Mouse (Mus musculus) MEL (cell line): ENCODE measurements around the gene Tpx2. TPM values are rescaled to one million over a fixed set of nuclear protein-coding genes. Genes with fewer than 3 reads are reported as not detected.

ENCODE experiments used
- DNase-seq: peaks from one replicate; pipeline ENCODE4 v3.0.0; 2011; ENCODE audit warnings: low read depth, low spot score
- H3K27ac ChIP-seq: 2 replicates; pipeline ENCODE4 v1.5.1; 2012; ENCODE audit warnings: low read depth, mild to moderate bottlenecking, control low read depth, low read length, moderate library complexity; ENCODE audit not compliant: control insufficient read depth
- H3K27me3 ChIP-seq, 2 experiments: fragments of 150-350 bp in 1 of 2; sonication (generic) in 1 of 2; 2 replicates each; pipeline ENCODE4 v1.6.1; 2012; ENCODE audit warnings: low read length in 2 of 2, mild to moderate bottlenecking in 2 of 2, improper control_type of control experiment in 1 of 2, moderate library complexity in 1 of 2; ENCODE audit not compliant: insufficient read depth in 2 of 2, control insufficient read depth in 1 of 2
- H3K36me3 ChIP-seq, 2 experiments: 2 replicates each; pipeline ENCODE4 v1.6.1; 2012 to 2014; ENCODE audit warnings: low read length in 2 of 2, improper control_type of control experiment in 1 of 2, inconsistent platforms in 1 of 2, mild to moderate bottlenecking in 1 of 2; ENCODE audit not compliant: insufficient read depth in 2 of 2, control insufficient read depth in 1 of 2
- H3K4me1 ChIP-seq, 2 experiments: fragments of 150-350 bp in 1 of 2; sonication (generic) in 1 of 2; 2 replicates each; pipeline ENCODE4 v1.6.1; 2012; ENCODE audit warnings: low read length in 2 of 2, improper control_type of control experiment in 1 of 2, mild to moderate bottlenecking in 1 of 2; ENCODE audit not compliant: insufficient read depth in 2 of 2, control insufficient read depth in 1 of 2
- H3K4me3 ChIP-seq, 2 experiments: fragments of 150-350 bp in 1 of 2; sonication (generic) in 1 of 2; 2 replicates each; pipeline ENCODE4 v1.5.1; 2012; ENCODE audit warnings: low read depth in 2 of 2, low read length in 2 of 2, mild to moderate bottlenecking in 2 of 2, moderate library complexity in 2 of 2, control low read depth in 1 of 2, improper control_type of control experiment in 1 of 2; ENCODE audit not compliant: control insufficient read depth in 1 of 2, insufficient read depth in 1 of 2
- H3K79me2 ChIP-seq: 2 replicates; pipeline ENCODE4 v1.6.1; 2012; ENCODE audit warnings: mild to moderate bottlenecking, low read length, moderate library complexity; ENCODE audit not compliant: control insufficient read depth, poor library complexity, insufficient read depth
- H3K9ac ChIP-seq: 2 replicates; pipeline ENCODE4 v1.6.1; 2012; ENCODE audit warnings: low read depth, mild to moderate bottlenecking, control low read depth, low read length, moderate library complexity; ENCODE audit not compliant: control insufficient read depth, poor library complexity, severe bottlenecking
- H3K9me3 ChIP-seq: fragments of 150-350 bp; sonication (generic); replicated peaks from 2 replicates; pipeline ENCODE4 v1.6.1; 2012; ENCODE audit warnings: mild to moderate bottlenecking, low read length, improper control_type of control experiment, moderate library complexity; ENCODE audit not compliant: insufficient read depth
- CHD1 ChIP-seq: IDR thresholded peaks from 2 replicates; pipeline ENCODE4 v1.6.1; 2012; ENCODE audit warnings: low read depth, mild to moderate bottlenecking, inconsistent platforms, low read length, improper control_type of control experiment
- CTCF ChIP-seq, 3 experiments: IDR thresholded peaks in 2 of 3; conservative IDR thresholded peaks in 1 of 3; 2 replicates each; pipeline ENCODE4 v1.5.1; 2011 to 2012; ENCODE audit warnings: low read length in 3 of 3, low read depth in 2 of 3, mild to moderate bottlenecking in 2 of 3, improper control_type of control experiment in 1 of 3, inconsistent platforms in 1 of 3, mixed read lengths in 1 of 3, moderate library complexity in 1 of 3; ENCODE audit not compliant: control insufficient read depth in 1 of 3, insufficient read depth in 1 of 3, poor library complexity in 1 of 3, severe bottlenecking in 1 of 3
- E2F4 ChIP-seq: IDR thresholded peaks from 2 replicates; pipeline ENCODE4 v1.6.1; 2011; ENCODE audit warnings: low read depth, low read length, improper control_type of control experiment, borderline replicate concordance
- ETS1 ChIP-seq: IDR thresholded peaks from 2 replicates; pipeline ENCODE4 v1.6.1; 2012; ENCODE audit warnings: low read depth, mild to moderate bottlenecking, inconsistent platforms, low read length, improper control_type of control experiment, moderate library complexity
- GABPA ChIP-seq: IDR thresholded peaks from 2 replicates; pipeline ENCODE4 v1.6.1; 2012; ENCODE audit warnings: low read depth, mild to moderate bottlenecking, inconsistent platforms, low read length, improper control_type of control experiment, moderate library complexity
- JUND ChIP-seq: IDR thresholded peaks from 2 replicates; pipeline ENCODE4 v1.6.1; 2011; ENCODE audit warnings: low read depth, mild to moderate bottlenecking, improper control_type of control experiment, low read length
- MAFK ChIP-seq: IDR thresholded peaks from 2 replicates; pipeline ENCODE4 v1.6.1; 2011; ENCODE audit warnings: low read depth, mild to moderate bottlenecking, low read length, improper control_type of control experiment, borderline replicate concordance
- MAX ChIP-seq: IDR thresholded peaks from 2 replicates; pipeline ENCODE4 v1.6.1; 2011; ENCODE audit warnings: low read length, improper control_type of control experiment
- MAZ ChIP-seq: IDR thresholded peaks from 2 replicates; pipeline ENCODE4 v1.6.1; 2012; ENCODE audit warnings: low read depth, mild to moderate bottlenecking, inconsistent platforms, low read length, improper control_type of control experiment
- MXI1 ChIP-seq: IDR thresholded peaks from 2 replicates; pipeline ENCODE4 v1.6.1; 2011; ENCODE audit warnings: mild to moderate bottlenecking, low read depth, low read length, improper control_type of control experiment
- MYC ChIP-seq: IDR thresholded peaks from 2 replicates; pipeline ENCODE4 v1.6.1; 2011; ENCODE audit warnings: low read depth, mild to moderate bottlenecking, low read length, improper control_type of control experiment, moderate library complexity
- POLR2A ChIP-seq, 2 experiments: IDR thresholded peaks; 2 replicates each; pipeline ENCODE4 v1.6.1; 2011 to 2012; ENCODE audit warnings: low read length in 2 of 2, mild to moderate bottlenecking in 2 of 2, control low read depth in 1 of 2, improper control_type of control experiment in 1 of 2, low read depth in 1 of 2, moderate library complexity in 1 of 2; ENCODE audit not compliant: control insufficient read depth in 1 of 2, insufficient read depth in 1 of 2, poor library complexity in 1 of 2
- POLR2AphosphoS5 ChIP-seq: IDR thresholded peaks from 2 replicates; pipeline ENCODE4 v1.6.1; 2012; ENCODE audit warnings: low read depth, borderline replicate concordance, mild to moderate bottlenecking, inconsistent platforms, low read length, moderate library complexity, mixed read lengths
- SIN3A ChIP-seq: IDR thresholded peaks from 2 replicates; pipeline ENCODE4 v1.6.1; 2012; ENCODE audit warnings: low read length, improper control_type of control experiment, inconsistent platforms
- TAL1 ChIP-seq: IDR thresholded peaks from 2 replicates; pipeline ENCODE4 v1.6.1; 2012; ENCODE audit warnings: mild to moderate bottlenecking, inconsistent platforms, low read length, moderate library complexity, mixed read lengths
- TBP ChIP-seq: IDR thresholded peaks from 2 replicates; pipeline ENCODE4 v1.8.0; 2011; ENCODE audit warnings: low read depth, low read length, improper control_type of control experiment
- polyA plus RNA-seq, 2 experiments: library from polyadenylated mRNA; stranded (reverse) in 1 of 2; unstranded in 1 of 2; fragments of >175 nt in 1 of 2; fragments of >200 nt in 1 of 2; gene quantifications; 2 replicates each; pipeline versions ENCODE4 v1.2.1 to v1.2.4; 2012; ENCODE audit warnings: low replicate concordance in 2 of 2, low read depth in 1 of 2; ENCODE audit not compliant: insufficient read length in 2 of 2, insufficient read depth in 1 of 2, missing spikeins in 1 of 2
- total RNA-seq: library from RNA; depleted of rRNA; stranded (reverse); fragments of 300-350 nt; gene quantifications from 2 replicates; pipeline ENCODE4 v1.2.3, GENCODE M21; 2012

Gene Tpx2
- total and polyA plus RNA-seq, 3 experiments: 59.3 to 131 TPM; not detected in 1

- Histone ChIP-seq H3K9me3 (no peaks in the 10 kb centered on the region), H3K9ac (no peak overlapping the region), H3K4me3 (no peak overlapping the region), H3K4me1 (no peaks in the 10 kb centered on the region), H3K36me3 (no peaks in the 10 kb centered on the region), H3K27ac (no peak overlapping the region), H3K27me3 (no peaks in the 10 kb centered on the region), H3K79me2 (no peaks in the 10 kb centered on the region)
- TF ChIP-seq MYC (no peak), ETS1 (no peak)
- DNase-seq: no peak
Measured at GRCm38 (mm10) chr2:152928219-152928987, 80.6 kb downstream of the Tpx2 start.

DNA sequence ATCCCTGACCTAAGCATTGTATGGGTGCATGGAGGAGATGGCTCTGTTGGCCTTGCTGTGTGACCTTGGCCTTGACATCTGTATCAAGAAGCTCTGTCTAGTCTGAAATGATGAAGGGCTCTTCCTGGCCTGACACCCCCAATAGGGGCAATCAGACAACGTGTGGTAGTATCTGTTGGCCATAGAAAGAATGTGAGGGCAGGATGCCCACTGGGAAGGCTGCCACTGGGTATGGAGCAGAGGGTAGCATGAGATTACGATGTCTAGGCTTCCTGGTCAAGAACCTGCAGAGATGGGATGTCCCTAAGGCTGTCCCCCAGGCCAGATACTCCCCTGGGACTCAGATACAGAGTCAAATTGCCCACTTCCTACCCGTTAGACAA lies 81.2 kb downstream of the Tpx2 start:
- Histone ChIP-seq H3K9ac (no peak overlapping the region), H3K9me3 (no peaks in the 10 kb centered on the region), H3K36me3 (no peaks in the 10 kb centered on the region), H3K4me3 (no peak overlapping the region), H3K27me3 (no peaks in the 10 kb centered on the region), H3K79me2 (no peaks in the 10 kb centered on the region), H3K4me1 (no peaks in the 10 kb centered on the region), H3K27ac (no peak overlapping the region)
- no peak for TF ChIP-seq MAX
- TF ChIP-seq POLR2AphosphoS5: no peak
- no peak for TF ChIP-seq TAL1
- no peak for TF ChIP-seq POLR2A (IDR thresholded peaks at IDR 0.05; ENCODE audit: control insufficient read depth in 1 of 2, insufficient read depth in 1 of 2, low read depth in 1 of 2, low read length in 2 of 2, poor library complexity in 1 of 2)
- TF ChIP-seq MAFK: no peak
- no peak for TF ChIP-seq MYC
- TF ChIP-seq MXI1: no peak
- TF ChIP-seq JUND: no peak
- TF ChIP-seq TBP: no peak
- TF ChIP-seq CTCF (IDR thresholded peaks at IDR 0.05 in 2 of 3, conservative IDR thresholded peaks at IDR 0.05 in 1 of 3; ENCODE audit: control insufficient read depth in 1 of 3, insufficient read depth in 1 of 3, low read depth in 2 of 3, low read length in 3 of 3, poor library complexity in 1 of 3, severe bottlenecking in 1 of 3): no peak
- no peak for TF ChIP-seq SIN3A
- TF ChIP-seq E2F4: no peak
- TF ChIP-seq CHD1: no peak
- TF ChIP-seq GABPA: no peak
- TF ChIP-seq MAZ: no peak
- TF ChIP-seq, all 39 proteins: peak for 0
- no peak for DNase-seq

DNA sequence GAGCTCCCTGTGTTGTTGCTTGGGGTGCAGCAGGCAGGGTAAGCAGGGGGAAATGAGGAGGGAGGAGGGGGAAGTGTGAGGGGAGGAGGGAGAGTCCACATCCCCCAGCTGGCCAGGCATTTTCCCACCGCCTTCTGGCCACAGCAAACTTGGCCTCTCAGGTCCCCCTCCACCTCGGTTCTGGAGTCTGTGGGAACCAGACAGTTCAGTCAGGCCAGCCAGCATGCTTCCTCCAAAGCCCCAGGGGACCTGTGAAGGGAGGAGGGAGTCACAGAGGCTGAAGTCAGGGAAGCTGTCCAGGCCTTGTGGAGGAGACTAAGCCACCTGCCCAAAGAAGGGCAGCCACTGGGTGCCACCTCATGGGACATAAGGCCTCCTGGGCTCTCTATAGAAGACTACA lies 82.5 kb downstream of the Tpx2 start:
- TF ChIP-seq CHD1: no peak

More for the DNA sequence above, 82.5 kb downstream of the Tpx2 start:
- Histone ChIP-seq H3K4me3 (no peak overlapping the region), H3K9ac (no peak overlapping the region), H3K9me3 (no peaks in the 10 kb centered on the region), H3K36me3 (no peaks in the 10 kb centered on the region), H3K4me1 (no peaks in the 10 kb centered on the region), H3K27ac (no peak overlapping the region), H3K79me2 (no peaks in the 10 kb centered on the region), H3K27me3 (peaks cover 0 to 5% of the 10 kb centered on the region in 2 experiments; a peak in 2 of 4 replicates)
- no peak for DNase-seq
